Mouse (Mus musculus): Measurements from ENCODE around the gene Grid2ip. TPM values are rescaled to one million over a fixed set of nuclear protein-coding genes. Genes with fewer than 3 reads are reported as not detected.

Gene Grid2ip
- not detected in 2 replicates for polyA plus RNA-seq (2012; ENCODE audit: insufficient read depth, insufficient read length, missing spikeins)

DNA sequence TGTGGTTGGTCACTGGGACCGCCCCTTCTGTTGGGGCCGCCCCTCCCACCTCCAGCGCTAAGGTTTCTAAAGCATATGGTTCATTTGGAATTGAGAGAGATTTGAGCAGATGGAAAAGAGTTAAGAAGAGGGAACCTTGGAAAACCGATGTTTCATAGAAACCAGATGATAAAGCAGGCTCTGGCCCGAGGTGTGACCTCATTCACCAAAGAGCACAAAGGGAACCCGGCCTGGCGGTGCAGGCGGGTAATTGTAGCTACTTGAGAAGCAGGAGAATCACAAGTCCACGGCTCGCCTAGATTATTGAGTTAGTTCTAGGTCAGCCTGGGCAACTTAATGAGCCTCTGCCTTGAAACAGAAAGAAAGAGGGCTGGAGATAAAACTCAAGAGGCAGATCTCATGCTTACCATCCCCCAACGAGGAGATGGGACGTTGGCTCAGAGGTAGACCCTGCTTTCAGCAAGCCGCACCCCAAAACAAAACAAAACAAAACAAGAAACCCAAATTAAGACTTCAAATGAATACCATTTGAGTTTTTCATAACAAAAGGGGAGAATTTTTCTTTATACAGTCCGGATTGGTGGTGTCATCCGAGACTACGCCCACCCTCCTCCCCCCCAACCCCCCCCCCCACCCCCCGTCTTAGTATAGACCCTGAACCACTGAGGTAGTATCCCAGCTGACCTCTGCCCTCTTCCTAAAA, at the start of gene Grid2ip:
TSS of gene Grid2ip (plus strand) at position 653 of the 703 bp plus-strand sequence.
- Histone ChIP-seq H3K4me3 (ENCODE audit: insufficient read depth, low read depth, low read length) (no peak within 1 kb of the TSS), H3K4me1 (ENCODE audit: control insufficient read depth, insufficient read depth, insufficient read length, low read length) (no peaks in the 10 kb centered on the region), H3K27ac (replicated peaks; ENCODE audit: low read depth, low read length) (no peak within 1 kb of the TSS)

DNA sequence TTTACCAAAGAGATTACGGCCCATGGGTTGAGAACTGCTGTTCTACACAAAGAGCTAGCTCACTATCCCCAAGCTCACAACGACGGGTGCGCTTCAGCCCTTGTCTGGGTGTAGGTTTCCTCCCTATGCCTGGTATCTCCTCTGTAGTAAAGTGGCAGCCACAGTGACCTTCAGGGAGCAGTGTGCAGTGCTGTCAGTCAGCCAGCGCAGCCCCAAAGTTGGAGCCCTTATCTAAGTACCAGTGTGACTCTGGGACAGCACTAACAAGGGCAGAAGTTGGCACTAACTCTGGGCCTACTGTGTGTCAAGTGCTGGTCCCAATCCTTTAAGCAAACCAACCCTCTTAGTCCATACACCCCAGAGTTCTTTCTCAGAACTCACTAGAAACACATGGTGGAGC, 48.3 kb upstream of the Grid2ip start:
- no peak overlapping the region for H3K27ac ChIP-seq (replicated peaks; ENCODE audit: low read depth, low read length)
- H3K4me1 ChIP-seq (ENCODE audit: control insufficient read depth, insufficient read depth, insufficient read length, low read length), result no peaks in the 10 kb centered on the region
- no peak overlapping the region for H3K4me3 ChIP-seq (ENCODE audit: insufficient read depth, low read depth, low read length)

DNA sequence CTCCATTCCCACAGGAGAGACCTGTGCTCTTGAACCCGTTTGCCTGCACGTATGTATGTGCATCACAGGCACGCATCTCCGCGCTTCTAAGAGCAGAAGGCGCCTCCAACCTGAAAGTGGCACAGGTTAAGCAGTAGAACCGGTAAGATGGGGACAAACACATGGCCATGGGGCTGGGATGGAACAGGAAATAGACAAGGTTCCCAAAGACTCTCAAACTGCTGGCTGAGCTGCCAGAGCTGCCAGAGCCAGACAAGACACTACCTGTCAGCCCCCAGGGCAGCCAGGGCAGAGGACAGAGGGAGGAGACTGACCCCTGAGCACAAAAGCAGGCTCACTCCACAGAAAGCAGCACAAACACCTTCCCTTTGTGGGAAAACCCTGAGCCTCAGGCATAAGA, 47.2 kb upstream of the Grid2ip start:
- no peak overlapping the region for H3K4me3 ChIP-seq (ENCODE audit: insufficient read depth, low read depth, low read length)
- no peaks in the 10 kb centered on the region for H3K4me1 ChIP-seq (ENCODE audit: control insufficient read depth, insufficient read depth, insufficient read length, low read length)
- H3K27ac ChIP-seq (replicated peaks; ENCODE audit: low read depth, low read length), result no peak overlapping the region

DNA sequence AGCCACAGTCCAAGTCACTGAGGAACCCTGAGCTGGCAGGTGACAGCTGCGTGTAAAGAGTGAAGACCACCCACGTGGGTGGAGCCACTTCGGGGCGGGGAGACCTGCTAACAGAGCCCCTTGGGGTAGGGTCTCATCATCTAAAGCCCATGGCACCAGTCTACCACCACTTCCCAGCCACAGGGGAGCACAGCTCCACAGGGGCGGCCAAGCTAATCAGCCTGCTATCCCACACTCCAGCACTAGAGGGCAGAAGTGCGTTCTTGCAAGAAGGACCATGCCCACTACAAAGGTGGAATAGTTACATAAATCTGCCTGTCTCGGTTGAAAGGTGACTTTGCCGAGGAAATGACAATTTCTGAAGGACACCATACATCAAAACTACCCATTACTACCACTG, 45.3 kb upstream of the Grid2ip start:
- Histone ChIP-seq H3K4me1 (ENCODE audit: control insufficient read depth, insufficient read depth, insufficient read length, low read length) (no peaks in the 10 kb centered on the region; the same call in 1 of the 2 replicates), H3K4me3 (ENCODE audit: insufficient read depth, low read depth, low read length) (no peak overlapping the region), H3K27ac (replicated peaks; ENCODE audit: low read depth, low read length) (no peak overlapping the region)

- Histone ChIP-seq H3K27ac (replicated peaks; ENCODE audit: low read depth, low read length) (no peak overlapping the region), H3K4me1 (ENCODE audit: control insufficient read depth, insufficient read depth, insufficient read length, low read length) (no peaks in the 10 kb centered on the region; the same call in 1 of the 2 replicates)
Measured at GRCm38 (mm10) chr5:143314183-143314729, 42.9 kb upstream of the Grid2ip start.

DNA sequence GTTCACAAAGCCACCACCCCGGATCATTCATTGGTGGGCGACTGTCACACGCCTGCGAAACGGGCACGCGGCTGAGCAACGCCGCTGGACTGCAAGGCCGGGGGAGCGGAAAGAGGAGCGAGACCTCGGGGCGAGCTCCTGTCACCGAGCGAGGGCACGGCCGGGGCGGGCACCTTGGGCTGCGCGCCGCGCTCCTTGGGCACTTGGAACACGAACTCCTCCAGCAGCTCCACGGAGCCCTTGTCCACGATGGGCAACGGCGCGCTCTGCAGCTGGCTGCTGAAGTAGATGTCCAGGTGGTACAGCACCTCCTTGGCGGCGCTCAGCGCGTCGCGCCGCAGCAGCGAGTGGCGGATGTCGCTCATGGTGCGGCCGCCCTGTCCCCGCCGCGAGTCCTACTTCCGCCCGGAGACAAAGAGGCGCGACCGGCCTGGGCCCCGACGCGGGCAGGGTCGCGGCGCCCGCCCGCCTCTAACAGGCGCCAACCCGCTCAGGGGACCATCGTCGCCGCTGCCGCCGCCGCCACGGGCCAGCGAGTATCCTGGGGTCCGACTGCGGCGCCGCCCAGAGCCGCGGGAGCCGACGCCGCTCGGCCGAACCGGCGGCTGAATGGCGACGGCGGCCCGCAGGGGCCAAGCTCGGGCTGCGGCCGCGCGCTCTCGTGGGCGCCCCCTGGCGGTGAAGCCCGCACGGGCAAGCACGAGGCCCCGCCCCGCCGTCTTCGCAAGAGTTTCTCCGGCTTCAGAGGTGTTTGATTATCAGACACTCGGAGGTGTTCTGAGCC, 42.2 kb upstream of the Grid2ip start, which contains the start of gene E130309D02Rik:
TSS of gene E130309D02Rik (minus strand) at position 631 of the 784 bp plus-strand sequence.
- Histone ChIP-seq H3K4me1 (ENCODE audit: control insufficient read depth, insufficient read depth, insufficient read length, low read length) (no peaks in the 10 kb centered on the region; the same call in 1 of the 2 replicates), H3K27ac (replicated peaks; ENCODE audit: low read depth, low read length) (peak within 1 kb of the TSS; percentile 88), H3K4me3 (ENCODE audit: insufficient read depth, low read depth, low read length) (peak within 1 kb of the TSS; percentile 93)

More at GRCm38 (mm10) chr5:143314183-143314729, 42.9 kb upstream of the Grid2ip start:
- H3K4me3 ChIP-seq (ENCODE audit: insufficient read depth, low read depth, low read length), result peak overlapping the region; percentile 93

DNA sequence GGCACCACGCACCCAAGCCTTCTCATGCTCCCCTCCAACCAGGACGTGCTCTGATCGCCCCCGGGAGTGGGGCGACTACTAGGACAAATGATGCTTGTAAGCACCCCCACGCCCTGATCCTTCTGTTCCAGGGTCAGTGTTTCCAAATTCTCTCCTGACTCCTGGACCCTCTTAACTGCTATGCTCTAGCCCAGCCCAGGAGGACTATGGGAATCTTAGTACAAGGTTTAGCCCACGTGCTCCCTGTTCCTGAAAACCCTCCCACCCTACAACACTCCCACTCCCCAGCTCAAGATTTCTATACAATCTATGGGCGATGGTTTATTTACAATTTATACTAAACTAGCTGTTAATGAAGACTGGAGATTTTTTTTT, 41.6 kb upstream of the Grid2ip start:
- H3K4me1 ChIP-seq (ENCODE audit: control insufficient read depth, insufficient read depth, insufficient read length, low read length), result no peaks in the 10 kb centered on the region; the same call in 1 of the 2 replicates
- no peak overlapping the region for H3K27ac ChIP-seq (replicated peaks; ENCODE audit: low read depth, low read length)
- H3K4me3 ChIP-seq (ENCODE audit: insufficient read depth, low read depth, low read length), result peak overlapping the region; percentile 28; the same call in 1 of the 2 replicates

- H3K4me3 ChIP-seq (ENCODE audit: insufficient read depth, low read depth, low read length), result no peak overlapping the region
- no peaks in the 10 kb centered on the region; the same call in 1 of the 2 replicates for H3K4me1 ChIP-seq (ENCODE audit: control insufficient read depth, insufficient read depth, insufficient read length, low read length)
- no peak overlapping the region for H3K27ac ChIP-seq (replicated peaks; ENCODE audit: low read depth, low read length)
Measured at GRCm38 (mm10) chr5:143316605-143317287, 40.4 kb upstream of the Grid2ip start.

GRCm38 (mm10) chr5:143317288-143317610, 39.9 kb upstream of the Grid2ip start:
- no peak overlapping the region for H3K27ac ChIP-seq (replicated peaks; ENCODE audit: low read depth, low read length)

DNA sequence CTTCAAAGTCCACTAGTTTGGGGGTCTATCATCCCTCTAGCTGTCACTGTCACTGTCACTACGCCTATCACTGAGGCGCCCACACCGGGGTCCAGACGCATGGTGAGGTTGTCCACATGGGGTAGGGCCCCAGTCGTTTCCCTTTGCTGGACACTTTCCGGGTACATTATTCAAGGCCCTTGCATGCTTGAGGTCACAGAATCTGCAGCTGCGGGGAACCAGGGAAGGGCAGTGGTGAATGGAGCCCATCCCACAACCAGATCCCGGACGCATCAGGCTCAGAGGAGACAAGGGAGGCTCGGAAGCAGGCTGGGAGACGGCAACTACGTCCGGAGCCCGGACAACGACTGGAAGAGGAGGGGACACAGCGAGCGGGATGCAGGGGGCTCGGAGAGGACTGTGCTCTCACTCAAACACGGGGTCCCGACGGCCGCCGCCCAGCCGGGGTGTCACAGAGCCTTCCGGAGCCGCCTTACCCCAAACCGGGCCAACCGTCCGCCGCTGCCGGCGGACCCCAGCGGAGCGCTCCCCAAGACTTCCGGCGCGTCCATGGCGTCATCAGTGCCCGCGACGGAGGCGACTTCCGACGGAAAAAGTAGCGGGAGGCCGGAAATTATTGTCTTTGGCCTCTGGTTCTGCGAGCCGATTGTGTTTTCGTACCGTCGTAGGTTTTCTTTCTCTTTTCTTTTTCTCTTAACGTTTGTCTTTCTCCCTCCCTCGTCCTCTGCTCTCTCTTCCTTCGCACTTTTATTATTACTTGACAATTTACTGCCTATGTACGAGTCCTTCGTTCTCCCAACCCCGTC, 28.2 kb upstream of the Grid2ip start, which contains the start of gene Zdhhc4:
TSS of gene Zdhhc4 (minus strand) at position 567 of the 806 bp plus-strand sequence.
- Histone ChIP-seq H3K27ac (replicated peaks; ENCODE audit: low read depth, low read length) (peak within 1 kb of the TSS; percentile 93), H3K4me1 (ENCODE audit: control insufficient read depth, insufficient read depth, insufficient read length, low read length) (peaks cover 5% of the 10 kb centered on the region), H3K4me3 (ENCODE audit: insufficient read depth, low read depth, low read length) (peak within 1 kb of the TSS; percentile 99)

More at GRCm38 (mm10) chr5:143317288-143317610, 39.9 kb upstream of the Grid2ip start:
- no peaks in the 10 kb centered on the region; the same call in 1 of the 2 replicates for H3K4me1 ChIP-seq (ENCODE audit: control insufficient read depth, insufficient read depth, insufficient read length, low read length)
- no peak overlapping the region for H3K4me3 ChIP-seq (ENCODE audit: insufficient read depth, low read depth, low read length)

- H3K27ac ChIP-seq (replicated peaks; ENCODE audit: low read depth, low read length), result no peak overlapping the region
- H3K4me3 ChIP-seq (ENCODE audit: insufficient read depth, low read depth, low read length), result no peak overlapping the region
- peaks cover 5% of the 10 kb centered on the region for H3K4me1 ChIP-seq (ENCODE audit: control insufficient read depth, insufficient read depth, insufficient read length, low read length)
Measured at GRCm38 (mm10) chr5:143333872-143334271, 23.3 kb upstream of the Grid2ip start.

DNA sequence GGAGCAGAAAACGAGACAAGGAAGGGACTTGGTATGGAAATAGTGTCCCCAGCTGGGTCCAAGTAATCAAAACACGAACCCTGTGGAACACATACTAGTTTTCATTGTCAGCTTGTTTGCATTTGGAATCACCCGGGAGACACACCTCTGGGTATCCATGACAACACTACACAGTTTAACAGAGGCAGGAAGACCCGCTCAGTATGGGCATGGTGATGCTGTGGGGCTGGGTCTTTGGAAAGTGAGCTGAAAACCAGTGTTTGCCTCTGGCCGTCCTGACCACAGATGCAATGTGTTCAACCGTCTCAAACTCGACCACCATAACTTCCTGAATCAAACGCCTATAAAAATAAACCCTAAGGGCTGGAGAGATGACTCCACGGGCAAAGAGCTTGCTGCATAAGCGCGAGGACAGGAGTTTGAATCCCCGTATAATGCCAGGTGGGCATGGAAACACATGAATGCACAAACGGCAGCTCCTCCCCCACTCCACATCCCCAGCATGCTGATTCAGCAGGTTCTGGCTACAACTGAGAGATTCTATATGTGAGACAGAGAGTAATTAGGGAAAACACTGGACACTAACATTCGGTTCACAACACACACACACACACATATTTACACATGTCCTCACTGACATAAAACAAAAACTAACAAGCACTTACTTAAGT, 22.6 kb upstream of the Grid2ip start:
- peaks cover 5% of the 10 kb centered on the region for H3K4me1 ChIP-seq (ENCODE audit: control insufficient read depth, insufficient read depth, insufficient read length, low read length)
- H3K27ac ChIP-seq (replicated peaks; ENCODE audit: low read depth, low read length), result no peak overlapping the region
- H3K4me3 ChIP-seq (ENCODE audit: insufficient read depth, low read depth, low read length), result no peak overlapping the region

GRCm38 (mm10) chr5:143335089-143335460, 22.1 kb upstream of the Grid2ip start:
- no peak overlapping the region for H3K27ac ChIP-seq (replicated peaks; ENCODE audit: low read depth, low read length)

DNA sequence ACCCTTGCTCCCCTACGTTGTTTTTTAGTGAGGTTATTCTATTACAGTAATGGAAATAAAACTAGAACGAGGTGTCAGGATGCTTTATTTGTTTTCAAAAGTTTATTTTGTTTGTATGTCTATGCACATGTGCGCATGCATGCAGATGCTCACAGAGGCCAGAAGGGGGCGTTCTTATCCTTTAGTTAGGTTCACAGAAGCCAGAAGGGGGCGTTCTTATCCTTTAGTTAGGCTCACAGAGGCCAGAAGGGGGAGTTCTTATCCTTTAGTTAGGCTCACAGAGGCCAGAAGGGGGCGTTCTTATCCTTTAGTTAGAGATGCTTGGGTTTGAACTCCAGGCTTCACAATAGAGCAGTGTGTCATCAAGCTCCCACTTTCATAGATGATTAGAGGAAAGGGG, 20.6 kb upstream of the Grid2ip start:
- no peak overlapping the region for H3K27ac ChIP-seq (replicated peaks; ENCODE audit: low read depth, low read length)
- H3K4me1 ChIP-seq (ENCODE audit: control insufficient read depth, insufficient read depth, insufficient read length, low read length), result no peaks in the 10 kb centered on the region
- no peak overlapping the region for H3K4me3 ChIP-seq (ENCODE audit: insufficient read depth, low read depth, low read length)

More at GRCm38 (mm10) chr5:143335089-143335460, 22.1 kb upstream of the Grid2ip start:
- no peak overlapping the region for H3K4me3 ChIP-seq (ENCODE audit: insufficient read depth, low read depth, low read length)
- H3K4me1 ChIP-seq (ENCODE audit: control insufficient read depth, insufficient read depth, insufficient read length, low read length), result peaks cover under 1% of the 10 kb centered on the region; the same call in 1 of the 2 replicates

All from brown adipose tissue, adult 24 weeks (tissue).